Mouse (Mus musculus) layer of hippocampus, adult 9-10 months (tissue): ENCODE measurements around the gene Tmem40.

Source experiments
- DNase-seq: peaks from one replicate; pipeline ENCODE4 v3.0.0; 2022; ENCODE audit warnings: low spot score

Gene Tmem40

DNA sequence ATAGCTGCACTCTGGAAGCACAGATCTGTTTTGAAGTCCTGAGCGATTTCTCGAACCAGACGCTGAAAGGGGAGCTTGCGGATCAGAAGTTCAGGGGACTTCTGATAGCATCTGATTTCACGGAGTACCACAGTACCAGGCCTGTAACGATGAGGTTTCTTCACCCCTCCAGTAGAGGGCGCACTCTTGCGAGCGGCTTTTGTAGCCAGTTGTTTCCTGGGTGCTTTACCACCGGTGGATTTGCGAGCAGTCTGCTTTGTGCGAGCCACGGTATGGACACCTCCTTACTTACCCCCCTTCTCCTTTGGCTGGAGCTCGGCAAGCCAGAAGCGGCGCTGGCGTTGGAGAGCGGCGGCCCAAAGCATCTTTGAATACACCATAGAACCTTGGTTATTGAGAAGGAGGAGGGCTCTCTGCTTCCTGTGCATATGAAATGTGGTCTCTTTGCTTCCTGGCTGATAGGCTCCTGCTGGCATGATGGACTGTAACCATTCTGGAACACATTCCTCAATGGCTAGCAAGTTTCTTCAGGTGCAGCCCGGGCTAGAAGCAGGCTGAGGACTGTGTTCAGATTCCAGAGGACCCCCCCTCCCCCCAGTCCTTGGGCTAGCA, 8.0 kb upstream of the Tmem40 start:
- no peak for DNase-seq

GRCm38 (mm10) chr6:115768207-115768606, 6.0 kb upstream of the Tmem40 start:
- no peak for DNase-seq

GRCm38 (mm10) chr6:115767357-115767756, 5.1 kb upstream of the Tmem40 start:
- no peak for DNase-seq

DNA sequence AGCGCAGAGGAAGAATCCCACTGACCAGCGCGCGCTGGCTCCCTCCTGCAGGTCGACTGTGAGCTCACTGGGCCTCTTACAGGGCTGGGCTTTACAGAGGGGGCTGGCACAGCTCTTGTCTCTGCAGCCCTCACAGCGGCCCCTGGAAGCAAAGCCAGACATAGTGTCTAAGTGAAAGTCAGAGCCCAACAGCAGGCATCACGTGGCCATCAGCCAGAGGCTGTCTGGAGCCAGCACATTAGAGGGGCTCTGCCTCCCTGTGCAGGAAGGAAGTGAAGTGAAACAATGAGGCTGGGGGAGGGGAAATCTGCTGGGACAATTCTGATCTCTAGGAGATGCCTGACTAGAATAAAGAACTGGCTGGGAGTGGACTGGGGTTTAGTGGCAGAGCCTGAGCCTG, 2.0 kb upstream of the Tmem40 start:
- peak; percentile 13 for DNase-seq

GRCm38 (mm10) chr6:115760982-115761381, 1.2 kb downstream of the Tmem40 start:
- DNase-seq = no peak

GRCm38 (mm10) chr6:115760137-115760536, 2.1 kb downstream of the Tmem40 start:
- no peak for DNase-seq

- no peak for DNase-seq
Observed at GRCm38 (mm10) chr6:115759461-115759860, 2.7 kb downstream of the Tmem40 start.

- DNase-seq = no peak
Observed at GRCm38 (mm10) chr6:115758981-115759435, 3.2 kb downstream of the Tmem40 start.

DNA sequence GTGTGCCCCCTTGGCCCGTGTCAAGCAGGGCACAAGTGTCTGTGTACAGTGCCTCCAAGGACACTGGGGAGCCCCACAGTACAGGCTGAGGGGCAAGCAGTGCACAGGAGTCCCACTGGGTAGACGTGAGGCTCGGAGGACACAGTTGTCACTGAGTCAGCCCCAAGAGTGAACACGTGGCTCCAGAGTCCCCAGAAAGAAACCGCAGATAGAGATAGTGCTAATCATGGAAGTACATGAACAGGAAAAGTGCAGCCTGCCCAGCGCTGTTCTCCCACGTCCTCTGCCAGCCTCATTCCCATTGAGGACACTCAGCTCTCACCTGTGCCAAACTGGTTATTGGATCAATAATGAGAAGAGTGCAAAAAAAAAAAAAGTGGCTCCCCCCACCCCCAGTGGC, 6.7 kb downstream of the Tmem40 start:
- DNase-seq = no peak

DNA sequence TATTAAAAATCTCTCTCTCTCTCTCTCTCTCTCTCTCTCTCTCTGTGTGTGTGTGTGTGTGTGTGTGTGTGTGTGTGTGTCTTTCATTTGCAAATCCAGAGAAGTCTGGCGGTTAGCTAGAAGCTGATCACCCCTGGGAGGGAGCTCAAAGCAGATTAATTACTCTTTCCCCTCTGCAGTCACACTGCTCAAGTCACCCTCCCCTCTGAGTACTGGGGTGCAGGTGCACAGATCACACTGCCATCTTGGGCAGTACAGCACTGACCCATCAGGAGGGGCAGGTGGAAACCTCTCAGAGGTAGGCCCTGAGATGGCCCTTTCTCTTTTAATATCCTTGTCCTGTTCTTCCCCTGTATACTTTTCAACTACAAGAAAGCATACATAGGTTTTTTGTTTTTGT, 15.9 kb downstream of the Tmem40 start:
- no peak for DNase-seq

- DNase-seq = no peak
Observed at GRCm38 (mm10) chr6:115743569-115743968, 18.6 kb downstream of the Tmem40 start.

DNA sequence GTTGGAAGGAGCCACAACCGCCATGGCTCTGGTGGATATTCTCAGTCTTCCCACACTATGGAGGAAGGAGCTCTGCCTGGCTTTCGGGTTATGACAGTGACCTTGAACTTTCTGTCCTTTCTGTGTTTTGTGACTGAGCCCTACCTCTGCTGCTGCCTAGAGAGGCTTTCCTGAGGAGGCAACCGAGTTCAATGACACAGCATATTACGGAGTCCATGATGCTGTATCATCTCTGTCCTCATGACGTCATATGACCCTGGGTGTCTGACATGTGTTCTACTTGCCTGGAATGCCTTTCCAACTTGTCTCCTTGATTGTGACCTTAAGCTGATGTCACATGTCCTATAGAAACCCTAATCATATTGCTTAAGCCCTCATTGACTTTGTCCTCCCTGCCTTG, 23.2 kb downstream of the Tmem40 start:
- DNase-seq = no peak

- DNase-seq = no peak
Observed at GRCm38 (mm10) chr6:115734909-115735308, 27.3 kb downstream of the Tmem40 start.

- no peak for DNase-seq
Observed at GRCm38 (mm10) chr6:115732341-115732928, 29.8 kb downstream of the Tmem40 start.

GRCm38 (mm10) chr6:115730560-115731342, 31.5 kb downstream of the Tmem40 start:
- DNase-seq = no peak

- no peak for DNase-seq
Observed at GRCm38 (mm10) chr6:115727570-115727969, 34.6 kb downstream of the Tmem40 start.

GRCm38 (mm10) chr6:115727108-115727507, 35.1 kb downstream of the Tmem40 start:
- DNase-seq = peak; percentile 18

DNA sequence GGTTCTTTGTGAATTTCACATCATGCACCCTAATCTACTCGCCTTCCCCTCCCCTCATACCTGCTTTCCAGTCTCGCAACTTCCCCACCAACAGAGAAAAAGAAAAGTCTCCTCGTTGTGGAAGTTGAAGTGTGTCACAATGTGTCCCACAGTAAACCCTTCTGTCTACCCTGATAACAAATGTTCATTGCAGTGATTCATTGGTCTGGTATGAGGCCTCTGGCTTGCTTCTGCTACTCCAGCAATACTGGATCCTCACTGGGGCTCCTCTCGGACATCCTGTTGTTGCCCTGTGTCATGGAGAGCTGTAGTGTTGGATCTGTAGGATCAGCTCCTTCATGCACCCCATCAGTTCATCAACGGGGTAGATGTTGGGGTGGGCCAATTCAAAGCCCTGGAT, 40.0 kb downstream of the Tmem40 start:
- DNase-seq = no peak

DNA sequence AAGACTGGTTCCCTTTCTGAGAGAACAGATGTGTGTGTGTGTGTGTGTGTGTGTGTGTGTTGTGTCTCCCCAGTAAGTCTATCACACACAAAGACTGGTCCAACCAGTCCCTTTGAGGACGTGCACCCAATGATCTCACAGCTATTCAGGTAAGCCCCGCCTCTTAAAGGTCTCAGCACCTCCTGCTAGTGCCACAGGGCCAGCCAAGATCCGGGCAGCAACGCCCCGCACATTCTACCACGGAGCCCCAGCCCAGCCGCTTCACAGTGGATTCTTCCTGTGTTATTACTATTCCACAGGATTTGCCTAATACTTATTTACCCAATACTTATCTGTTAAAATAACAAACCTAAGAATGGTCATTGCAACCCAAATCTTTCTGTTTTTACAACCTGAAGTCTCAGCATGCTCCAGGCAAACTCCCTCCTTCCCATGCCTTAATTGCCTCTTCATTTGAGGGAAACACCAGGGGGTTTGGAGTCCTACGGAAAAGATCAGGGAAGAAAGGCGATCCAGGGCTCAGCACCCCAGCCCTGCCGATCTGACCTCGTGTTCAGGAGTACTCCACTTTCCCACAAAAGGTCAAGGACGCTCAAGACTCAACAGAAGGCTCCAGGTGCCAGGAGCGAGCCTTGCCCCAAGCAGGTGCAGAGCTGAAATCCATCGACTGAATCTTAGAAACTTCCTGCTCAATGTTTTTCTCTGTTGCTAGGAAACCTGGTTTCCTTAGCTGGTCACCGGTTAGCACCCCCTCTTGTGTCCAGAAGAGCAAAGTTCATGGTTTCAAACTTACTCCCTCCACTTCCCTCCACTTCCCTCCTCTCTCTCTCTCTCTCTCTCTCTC, 44.3 kb downstream of the Tmem40 start:
- DNase-seq = no peak

DNA sequence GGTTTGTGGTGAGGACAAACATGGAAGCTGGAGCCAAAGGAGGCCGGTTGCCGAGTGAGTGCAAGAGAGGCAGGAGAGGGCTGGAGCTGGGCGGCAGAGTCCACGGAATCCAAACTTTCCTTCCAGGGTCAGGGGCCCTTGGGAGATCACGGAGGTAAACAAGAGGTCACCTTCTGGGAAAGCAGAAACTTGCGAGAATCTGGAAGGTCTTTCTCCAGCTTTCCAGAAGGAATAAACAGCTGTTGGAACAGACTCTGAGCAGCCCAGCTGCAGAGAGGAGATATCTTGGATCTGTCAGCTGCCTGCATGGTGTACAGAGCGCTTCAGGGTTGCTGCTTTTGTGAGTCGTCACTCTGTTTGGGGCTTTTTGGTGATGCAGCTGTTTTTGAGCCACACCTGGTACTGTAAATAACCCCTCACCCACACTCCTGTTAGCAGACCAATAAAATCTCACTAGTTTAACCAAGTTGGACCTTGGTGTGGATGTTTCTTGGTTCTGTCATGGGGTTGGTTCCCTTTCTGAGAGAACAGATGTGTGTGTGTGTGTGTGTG, 45.0 kb downstream of the Tmem40 start:
- no peak for DNase-seq

- DNase-seq = no peak
Observed at GRCm38 (mm10) chr6:115711261-115711660, 50.9 kb downstream of the Tmem40 start.

- DNase-seq = no peak
Observed at GRCm38 (mm10) chr6:115702901-115703300, 59.3 kb downstream of the Tmem40 start.
